Mouse (Mus musculus) erythroid progenitor cell, adult 5-6 weeks (primary cell): Measurements from ENCODE around the gene Slc25a25. TPM values are rescaled to one million over a fixed set of nuclear protein-coding genes. Genes with fewer than 3 reads are reported as not detected.

Experiments
- ATAC-seq: replicated peaks from 2 replicates; pipeline ENCODE4 v1.8.0; 2016; ENCODE audit warnings: moderate number of reproducible peaks, mild to moderate bottlenecking, moderate TSS enrichment, inconsistent platforms; ENCODE audit not compliant: poor library complexity, low FRiP score, severe bottlenecking
- total RNA-seq, 2 experiments: library from RNA; stranded (forward) in 1 of 2; stranded (reverse) in 1 of 2; fragments of 150-400 nt in 1 of 2; fragments of 186-747, 209-891 nt in 1 of 2; gene quantifications; 2 replicates each; pipeline versions ENCODE4 v1.2.3 to v1.2.4; 2015 to 2017; ENCODE audit warnings: low replicate concordance in 2 of 2

Gene Slc25a25
- total RNA-seq, 2 experiments from 2014 or later = 5.4 to 19.0 TPM

- ATAC-seq = no peak
Measured at GRCm38 (mm10) chr2:32436686-32437372, 14.4 kb downstream of the Slc25a25 start.

GRCm38 (mm10) chr2:32430701-32431676 is 20.3 kb downstream of the Slc25a25 start:
- no peak for ATAC-seq

GRCm38 (mm10) chr2:32429215-32429891 is 21.9 kb downstream of the Slc25a25 start:
- no peak for ATAC-seq

- ATAC-seq = peak; percentile 52; the same call in 1 of the 2 replicates
Measured at GRCm38 (mm10) chr2:32428262-32428722, 23.0 kb downstream of the Slc25a25 start.

- ATAC-seq = no peak
Measured at GRCm38 (mm10) chr2:32427720-32428119, 23.5 kb downstream of the Slc25a25 start.

GRCm38 (mm10) chr2:32426141-32426540 is 25.1 kb downstream of the Slc25a25 start:
- ATAC-seq = no peak

- no peak for ATAC-seq
Measured at GRCm38 (mm10) chr2:32425568-32425967, 25.7 kb downstream of the Slc25a25 start.

GRCm38 (mm10) chr2:32424796-32425195 is 26.4 kb downstream of the Slc25a25 start:
- ATAC-seq = no peak

GRCm38 (mm10) chr2:32423481-32424331 is 27.5 kb downstream of the Slc25a25 start:
- ATAC-seq = peak; percentile 76

- no peak for ATAC-seq
Measured at GRCm38 (mm10) chr2:32421851-32422251, 29.4 kb downstream of the Slc25a25 start.

- ATAC-seq = no peak
Measured at GRCm38 (mm10) chr2:32420647-32421046, 30.6 kb downstream of the Slc25a25 start.

- ATAC-seq = no peak
Measured at GRCm38 (mm10) chr2:32420066-32420608, 31.1 kb downstream of the Slc25a25 start.

GRCm38 (mm10) chr2:32419359-32419758 is 31.9 kb downstream of the Slc25a25 start:
- no peak for ATAC-seq

GRCm38 (mm10) chr2:32418430-32419151 is 32.7 kb downstream of the Slc25a25 start:
- no peak for ATAC-seq

GRCm38 (mm10) chr2:32417486-32417885 is 33.8 kb downstream of the Slc25a25 start:
- ATAC-seq = no peak

- no peak for ATAC-seq
Measured at GRCm38 (mm10) chr2:32416556-32416955, 34.7 kb downstream of the Slc25a25 start.

- ATAC-seq = no peak
Measured at GRCm38 (mm10) chr2:32415801-32416200, 35.4 kb downstream of the Slc25a25 start.

- no peak for ATAC-seq
Measured at GRCm38 (mm10) chr2:32413936-32414335, 37.3 kb downstream of the Slc25a25 start.
